Mouse (Mus musculus) hematopoietic stem cell, adult 5-6 weeks (primary cell): Measurements from ENCODE around the gene Prlr. TPM values are rescaled to one million over a fixed set of nuclear protein-coding genes. Genes with fewer than 3 reads are reported as not detected.

ENCODE experiments used
- ATAC-seq, 2 experiments: fragments of 125-278 bp in 1 of 2; replicated peaks in 1 of 2; 2 replicates each; pipeline ENCODE4 v1.8.0; 2016 to 2017; ENCODE audit warnings: inconsistent platforms in 2 of 2, mild to moderate bottlenecking in 2 of 2, moderate number of reproducible peaks in 2 of 2, low read depth in 1 of 2, moderate TSS enrichment in 1 of 2; ENCODE audit not compliant: low FRiP score in 2 of 2, poor library complexity in 2 of 2, severe bottlenecking in 2 of 2, insufficient read depth in 1 of 2, low TSS enrichment in 1 of 2
- total RNA-seq: library from RNA; stranded (forward); fragments of 172-1452, 232-1000 nt; gene quantifications from 2 replicates; pipeline ENCODE4 v1.2.3, GENCODE M21; 2017

The Prlr gene
- total RNA-seq, 1 experiment from 2014 or later: not detected

- ATAC-seq: no peak
Observed at GRCm38 (mm10) chr15:10277461-10277860, 100.4 kb downstream of the Prlr start.

GRCm38 (mm10) chr15:10281546-10281945, 104.5 kb downstream of the Prlr start:
- ATAC-seq: no peak

GRCm38 (mm10) chr15:10283661-10284060, 106.6 kb downstream of the Prlr start:
- ATAC-seq: no peak

GRCm38 (mm10) chr15:10296570-10296969, 119.5 kb downstream of the Prlr start:
- ATAC-seq: no peak

- no peak for ATAC-seq
Observed at GRCm38 (mm10) chr15:10298058-10298457, 121.0 kb downstream of the Prlr start.

- ATAC-seq: no peak
Observed at GRCm38 (mm10) chr15:10299467-10299866, 122.4 kb downstream of the Prlr start.

- no peak for ATAC-seq
Observed at GRCm38 (mm10) chr15:10306461-10306860, 129.4 kb downstream of the Prlr start.

- ATAC-seq: no peak
Observed at GRCm38 (mm10) chr15:10311826-10312225, 134.8 kb downstream of the Prlr start.

GRCm38 (mm10) chr15:10313522-10314455, 136.8 kb downstream of the Prlr start:
- no peak for ATAC-seq

- ATAC-seq: no peak
Observed at GRCm38 (mm10) chr15:10325080-10325479, 148.0 kb downstream of the Prlr start, which contains the start of gene Gm21973. Gm21973 (plus strand) TSS chr15:10325380.

- ATAC-seq: no peak
Observed at GRCm38 (mm10) chr15:10330626-10331025, 153.6 kb downstream of the Prlr start.

- ATAC-seq: no peak
Observed at GRCm38 (mm10) chr15:10332566-10332965, 155.5 kb downstream of the Prlr start.

- ATAC-seq: no peak
Observed at GRCm38 (mm10) chr15:10338606-10339005, 161.6 kb downstream of the Prlr start.

GRCm38 (mm10) chr15:10347044-10347443, 170.0 kb downstream of the Prlr start:
- no peak for ATAC-seq

- ATAC-seq: no peak
Observed at GRCm38 (mm10) chr15:10358039-10358948, 181.3 kb downstream of the Prlr start, which contains the start of gene Agxt2. Agxt2 (plus strand) TSS chr15:10358532.

- no peak for ATAC-seq
Observed at GRCm38 (mm10) chr15:10366331-10366730, 189.3 kb downstream of the Prlr start.

- ATAC-seq: no peak
Observed at GRCm38 (mm10) chr15:10375404-10375803, 198.4 kb downstream of the Prlr start.
